Mouse (Mus musculus) CH12.LX (cell line): ENCODE measurements around the gene Calhm1. TPM values are rescaled to one million over a fixed set of nuclear protein-coding genes. Genes with fewer than 3 reads are reported as not detected.
A peak's percentile ranks its signal among the peaks of the same experiment; 100 is the strongest.

ENCODE experiments used
- DNase-seq: peaks from one replicate; pipeline ENCODE4 v3.0.0-alpha.2; 2013; ENCODE audit errors: extremely low read depth
- H3K27ac ChIP-seq: 2 replicates; pipeline ENCODE4 v1.5.1; 2012; ENCODE audit warnings: low read depth, mild to moderate bottlenecking, control low read depth, moderate library complexity; ENCODE audit not compliant: insufficient read depth
- H3K27me3 ChIP-seq: replicated peaks from 2 replicates; pipeline ENCODE3; 2012; ENCODE audit warnings: inconsistent platforms
- H3K36me3 ChIP-seq, 2 experiments: replicated peaks in 1 of 2; 2 replicates each; pipeline versions ENCODE3 to v1.6.1; 2012; ENCODE audit warnings: inconsistent platforms in 1 of 2, low read length in 1 of 2, mild to moderate bottlenecking in 1 of 2, mixed read lengths in 1 of 2, moderate library complexity in 1 of 2; ENCODE audit not compliant: control insufficient read depth in 1 of 2, insufficient read depth in 1 of 2
- H3K4me1 ChIP-seq, 2 experiments: 2 replicates each; pipeline ENCODE4 v1.6.1; 2012; ENCODE audit warnings: inconsistent platforms in 1 of 2, moderate library complexity in 1 of 2; ENCODE audit not compliant: insufficient read depth in 2 of 2, control insufficient read depth in 1 of 2
- H3K4me2 ChIP-seq: 2 replicates; pipeline ENCODE4 v1.6.1; 2012; ENCODE audit warnings: low read depth, mild to moderate bottlenecking, control low read depth; ENCODE audit not compliant: poor library complexity, insufficient read depth, severe bottlenecking
- H3K4me3 ChIP-seq, 3 experiments: fragments of 150-350 bp in 1 of 3; sonication (generic) in 1 of 3; replicated peaks in 1 of 3; 2 replicates each; pipeline versions ENCODE3 to v1.5.1; 2011 to 2012; ENCODE audit warnings: low read depth in 2 of 3, low read length in 2 of 3, mild to moderate bottlenecking in 2 of 3, moderate library complexity in 2 of 3, control low read depth in 1 of 3, improper control_type of control experiment in 1 of 3, inconsistent platforms in 1 of 3, mixed read lengths in 1 of 3; ENCODE audit not compliant: poor library complexity in 1 of 3
- H3K79me2 ChIP-seq: replicated peaks from 2 replicates; pipeline ENCODE4 v1.6.1; 2012; ENCODE audit warnings: mild to moderate bottlenecking, moderate library complexity; ENCODE audit not compliant: control insufficient read depth, poor library complexity, insufficient read depth, severe bottlenecking; ENCODE audit errors: extremely low read depth
- H3K9ac ChIP-seq: 2 replicates; pipeline ENCODE4 v1.6.1; 2012; ENCODE audit warnings: low read depth, mild to moderate bottlenecking, control low read depth, moderate library complexity; ENCODE audit not compliant: insufficient read depth
- H3K9me3 ChIP-seq: replicated peaks from 2 replicates; pipeline ENCODE3; 2012; ENCODE audit warnings: low read length, inconsistent platforms, mixed read lengths
- BHLHE40 ChIP-seq: IDR thresholded peaks from 2 replicates; pipeline ENCODE4 v1.6.1; 2011; ENCODE audit warnings: mild to moderate bottlenecking, low read depth, low read length, improper control_type of control experiment
- CTCF ChIP-seq, 2 experiments: IDR thresholded peaks in 1 of 2; conservative IDR thresholded peaks in 1 of 2; 2 replicates each; pipeline ENCODE4 v1.5.1; 2011 to 2012; ENCODE audit warnings: low read depth in 2 of 2, low read length in 2 of 2, improper control_type of control experiment in 1 of 2, inconsistent platforms in 1 of 2, mild to moderate bottlenecking in 1 of 2, moderate library complexity in 1 of 2
- EP300 ChIP-seq: IDR thresholded peaks from 2 replicates; pipeline ENCODE4 v1.6.1; 2011; ENCODE audit warnings: low read length, improper control_type of control experiment
- ETS1 ChIP-seq: conservative IDR thresholded peaks from 2 replicates; pipeline ENCODE4 v1.6.1; 2012; ENCODE audit warnings: low read depth, mild to moderate bottlenecking, inconsistent platforms, low read length, improper control_type of control experiment, moderate library complexity
- GABPA ChIP-seq: IDR thresholded peaks from 2 replicates; pipeline ENCODE4 v1.6.1; 2012; ENCODE audit warnings: low read depth, low read length, improper control_type of control experiment, inconsistent platforms; ENCODE audit not compliant: insufficient replicate concordance
- HCFC1 ChIP-seq: IDR thresholded peaks from 2 replicates; pipeline ENCODE4 v1.6.1; 2012; ENCODE audit warnings: low read depth, mild to moderate bottlenecking, inconsistent platforms, low read length, improper control_type of control experiment
- JUND ChIP-seq: conservative IDR thresholded peaks from 2 replicates; pipeline ENCODE4 v1.6.1; 2011; ENCODE audit warnings: low read depth, low read length, improper control_type of control experiment
- MAFK ChIP-seq: IDR thresholded peaks from 2 replicates; pipeline ENCODE4 v1.6.1; 2011; ENCODE audit warnings: low read length, improper control_type of control experiment; ENCODE audit not compliant: insufficient replicate concordance
- RAD21 ChIP-seq: IDR thresholded peaks from 2 replicates; pipeline ENCODE4 v1.6.1; 2011; ENCODE audit warnings: low read depth, mild to moderate bottlenecking, low read length, improper control_type of control experiment, moderate library complexity
- SIN3A ChIP-seq: IDR thresholded peaks from 2 replicates; pipeline ENCODE4 v1.6.1; 2012; ENCODE audit warnings: low read length, improper control_type of control experiment, inconsistent platforms
- SMC3 ChIP-seq: IDR thresholded peaks from 2 replicates; pipeline ENCODE4 v1.6.1; 2011; ENCODE audit warnings: low read depth, low read length, improper control_type of control experiment
- TBP ChIP-seq: conservative IDR thresholded peaks from 2 replicates; pipeline ENCODE4 v1.6.1; 2011; ENCODE audit warnings: low read depth, low read length, improper control_type of control experiment
- TCF12 ChIP-seq: IDR thresholded peaks from 2 replicates; pipeline ENCODE4 v1.6.1; 2014; ENCODE audit warnings: low read depth, mild to moderate bottlenecking, inconsistent platforms, low read length, improper control_type of control experiment
- USF1 ChIP-seq: IDR thresholded peaks from 2 replicates; pipeline ENCODE4 v1.6.1; 2014; ENCODE audit warnings: low read depth, mild to moderate bottlenecking, inconsistent platforms, low read length, improper control_type of control experiment
- USF2 ChIP-seq: conservative IDR thresholded peaks from 2 replicates; pipeline ENCODE4 v1.6.1; 2011; ENCODE audit warnings: low read depth, low read length, improper control_type of control experiment
- ZC3H11A ChIP-seq: IDR thresholded peaks from 2 replicates; pipeline ENCODE4 v1.6.1; 2012; ENCODE audit warnings: low read depth, mild to moderate bottlenecking, inconsistent platforms, low read length, improper control_type of control experiment
- ZMIZ1 ChIP-seq: IDR thresholded peaks from 2 replicates; pipeline ENCODE4 v1.6.1; 2012; ENCODE audit warnings: low read depth, mild to moderate bottlenecking, inconsistent platforms, low read length, improper control_type of control experiment
- ZNF384 ChIP-seq: IDR thresholded peaks from 2 replicates; pipeline ENCODE4 v1.6.1; 2012; ENCODE audit warnings: low read depth, low read length, improper control_type of control experiment, inconsistent platforms
- dilution Hi-C: fragments of 300-500 bp; cut with MboI; formaldehyde crosslinking; loops from 2 replicates; pipeline ENCODE4 v1.14.3; 2020; ENCODE audit warnings: low sequenced_read_pairs; ENCODE audit not compliant: extremely low pct_unique_long_range_greater_than_20kb, extremely low pct_ligation_motif_present
- in situ Hi-C: fragments of 300-500 bp; cut with MboI; formaldehyde crosslinking; loops from 3 replicates; pipeline ENCODE4 v1.14.3; 2019; ENCODE audit warnings: low sequenced_read_pairs, low pct_ligation_motif_present, low pct_unique_long_range_greater_than_20kb, mixed read lengths
- polyA plus RNA-seq: library from polyadenylated mRNA; unstranded; fragments of >175 nt; gene quantifications from 2 replicates; pipeline ENCODE4 v1.2.1, GENCODE M21; 2012; ENCODE audit warnings: low read depth; ENCODE audit not compliant: insufficient read length
- total RNA-seq, 2 experiments: library from RNA; depleted of rRNA; stranded (reverse); fragments of 300-350 nt in 1 of 2; fragments of >200 nt in 1 of 2; gene quantifications; 2 replicates each; pipeline ENCODE4 v1.2.3; 2012 to 2014

Calhm1 gene
- total and polyA plus RNA-seq, 3 experiments = not detected

GRCm38 (mm10) chr19:47128164-47128563 lies 15.9 kb downstream of the Calhm1 start:
- no peak for TF ChIP-seq EP300
- TF ChIP-seq MAFK = no peak
- TF ChIP-seq JUND = no peak
- no peak for TF ChIP-seq BHLHE40
- no peak for TF ChIP-seq HCFC1
- no peak for TF ChIP-seq ZMIZ1
- TF ChIP-seq CTCF (conservative IDR thresholded peaks at IDR 0.05 in 1 of 2, IDR thresholded peaks at IDR 0.05 in 1 of 2; ENCODE audit: low read depth in 2 of 2, low read length in 2 of 2) = no peak
- TF ChIP-seq ETS1 = no peak
- TF ChIP-seq TBP = no peak
- no peaks in the 10 kb centered on the region for H3K79me2 ChIP-seq
- H3K27me3 ChIP-seq = no peaks in the 10 kb centered on the region
- H3K4me3 ChIP-seq = no peak overlapping the region
- no peak for DNase-seq
- H3K27ac ChIP-seq = no peak overlapping the region
- in situ Hi-C loops (no loop called here), dilution Hi-C loops (no loop called here)
- no peak overlapping the region for H3K4me2 ChIP-seq
- peaks cover 8 to 35% of the 10 kb centered on the region in 2 experiments for H3K4me1 ChIP-seq
- H3K9ac ChIP-seq = no peak overlapping the region
- H3K36me3 ChIP-seq = peaks cover 82 to 98% of the 10 kb centered on the region in 2 experiments
- no peaks in the 10 kb centered on the region for H3K9me3 ChIP-seq

GRCm38 (mm10) chr19:47122802-47123201 lies 21.3 kb downstream of the Calhm1 start:
- Histone ChIP-seq H3K4me3 (no peak overlapping the region), H3K9me3 (no peaks in the 10 kb centered on the region), H3K4me1 (no peaks in the 10 kb centered on the region), H3K27me3 (no peaks in the 10 kb centered on the region), H3K36me3 (peaks cover 76 to 90% of the 10 kb centered on the region in 2 experiments), H3K79me2 (no peaks in the 10 kb centered on the region), H3K9ac (no peak overlapping the region), H3K4me2 (no peak overlapping the region), H3K27ac (no peak overlapping the region)
- peak; percentile 48 for DNase-seq
- dilution Hi-C loops (no loop called here), in situ Hi-C loops (no loop called here)
- no peak for TF ChIP-seq USF2
- no peak for TF ChIP-seq ETS1
- TF ChIP-seq ZNF384 = no peak
- TF ChIP-seq MAFK = no peak
- peak; percentile 74 for TF ChIP-seq SMC3
- 0 out of 2 replicates have a peak, but pooled peaks have one; percentile 13 for TF ChIP-seq BHLHE40
- TF ChIP-seq SIN3A = no peak
- TF ChIP-seq GABPA = no peak
- TF ChIP-seq ZC3H11A = 0 out of 2 replicates have a peak, but pooled peaks have one; percentile 24
- no peak for TF ChIP-seq USF1
- no peak for TF ChIP-seq EP300
- peak; percentile 47 for TF ChIP-seq RAD21
- peak; percentile 56 to 76 for TF ChIP-seq CTCF (conservative IDR thresholded peaks at IDR 0.05 in 1 of 2, IDR thresholded peaks at IDR 0.05 in 1 of 2; ENCODE audit: low read depth in 2 of 2, low read length in 2 of 2)
- no peak for TF ChIP-seq TCF12
